Mouse (Mus musculus) small intestine, adult 10 weeks (tissue): ENCODE results near the gene Leng9. TPM values are rescaled to one million over a fixed set of nuclear protein-coding genes. Genes with fewer than 3 reads are reported as not detected.

Experiments used
- polyA plus RNA-seq: library from polyadenylated mRNA; stranded (reverse); fragments of 350-450 nt; fragmentation: Illumina TruSeq; extraction: RNeasy Lipid Tissue Mini Kit (QIAGEN cat#74804); gene quantifications from one replicate; pipeline ENCODE4 v1.2.3, GENCODE M21; 2014; ENCODE audit warnings: low replicate concordance

Leng9 gene
- polyA plus RNA-seq: 3.0 TPM

GRCm38 (mm10) chr7:4150059-4150541 lies at the start of gene Leng9:
Leng9 (minus strand) TSS chr7:4150374.

GRCm38 (mm10) chr7:4164090-4164910 lies 14.1 kb upstream of the Leng9 start, which contains the start of gene Cdc42ep5:
Cdc42ep5 (minus strand) TSS chr7:4164860.

DNA sequence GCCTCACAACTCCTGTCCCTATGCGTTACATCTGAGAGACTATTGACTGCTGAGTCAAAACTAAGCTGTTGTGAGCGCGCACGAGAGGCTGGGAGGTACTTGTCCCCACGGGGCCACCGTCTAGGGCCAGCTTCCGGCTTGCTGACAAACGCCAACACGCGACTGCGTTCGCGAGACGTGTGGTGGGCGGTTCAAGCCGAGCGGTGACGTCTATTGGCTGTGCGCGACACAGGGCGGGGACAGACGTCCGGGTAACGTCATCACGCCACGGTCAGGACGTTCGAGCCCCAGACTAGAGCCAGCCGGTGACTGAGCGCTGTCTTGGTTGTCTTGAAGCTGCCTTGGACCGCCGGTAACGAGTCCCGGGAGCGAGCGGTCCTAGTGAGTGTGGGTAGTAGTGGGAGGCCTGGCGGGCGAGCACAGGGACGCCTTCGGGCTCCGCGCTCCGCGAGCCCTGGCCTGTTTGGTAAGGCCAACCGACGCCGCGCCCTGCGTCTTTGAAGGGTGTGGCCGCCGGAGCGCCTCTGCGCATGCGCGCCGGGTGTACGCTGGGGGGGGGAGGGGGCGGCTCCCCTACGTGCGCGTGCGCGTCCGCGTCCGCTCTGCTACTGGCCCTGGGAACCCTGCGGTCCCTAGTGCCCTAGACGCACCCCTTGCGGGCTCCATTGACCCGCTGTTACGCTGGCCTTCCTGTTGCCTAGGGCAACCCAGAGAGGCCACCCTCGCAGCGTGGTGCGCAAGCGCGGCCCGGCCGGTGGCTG lies 13.2 kb downstream of the Leng9 start, which contains the start of gene Leng8:
Gene Leng8, plus strand, starts transcription at position 269 of the 761 bp plus-strand sequence.

GRCm38 (mm10) chr7:4119344-4119902 lies 30.8 kb downstream of the Leng9 start, which contains the start of gene Ttyh1:
Ttyh1 (plus strand) TSS chr7:4119408.

Other genes with a start within 250 kb of the Leng9 start
- 0.52 TPM for gene Lilra6, start 234.9 kb downstream of the Leng9 start, polyA plus RNA-seq
- 17.9 TPM for gene Lair1, start 87.2 kb downstream of the Leng9 start, polyA plus RNA-seq
- gene Ttyh1, start 31.0 kb downstream of the Leng9 start, polyA plus RNA-seq: 5.9 TPM
- gene Leng8, start 13.3 kb downstream of the Leng9 start, polyA plus RNA-seq: 27.0 TPM
- gene Cdc42ep5, start 14.5 kb upstream of the Leng9 start, polyA plus RNA-seq: 1.0 TPM
- 9.0 TPM for gene Lilra5, start 87.4 kb upstream of the Leng9 start, polyA plus RNA-seq
- 0.89 TPM for gene Ncr1, start 187.3 kb upstream of the Leng9 start, polyA plus RNA-seq
- gene Gp6, start 247.4 kb upstream of the Leng9 start, polyA plus RNA-seq: 0.52 TPM